In the genomic region with DNA sequence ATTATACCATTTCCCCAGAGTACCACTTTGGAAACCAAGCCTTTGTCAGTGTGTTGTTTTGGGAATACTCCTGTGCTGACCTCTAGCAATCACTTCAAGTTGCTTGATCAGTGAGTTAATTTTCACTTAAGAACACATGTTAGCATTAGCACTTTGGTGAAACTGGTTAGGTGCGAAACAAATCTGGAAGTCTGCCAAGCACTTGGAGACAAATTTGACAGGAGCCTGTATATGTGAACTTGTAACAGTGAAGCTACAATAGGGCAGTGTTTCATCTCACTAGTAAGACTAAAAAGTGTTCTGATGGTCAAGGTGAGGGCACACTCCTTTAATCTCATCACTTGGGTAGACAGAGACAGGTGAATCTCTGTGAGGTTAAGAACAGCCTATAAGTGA, we compare ENCODE assay signal across 16 mouse cellular contexts.
DNase-seq lines count a peak whose midpoint lies in the region; ATAC-seq lines count a peak whose summit lies in the region.
"Had no signal": no experiment of that assay in that cellular context is flagged by ENCODE, and none has a peak within 500 bp of the region (broad histone marks: within the 10 kb centered on the region; RNA-seq: fewer than 3 reads in every experiment).

No protein-coding gene starts in this region.

- H3K9me3 ChIP-seq in kidney, embryonic 14.5 days (ENCODE audit: control insufficient read depth, low read length), result no peaks in the 10 kb centered on the region
- no peaks in the 10 kb centered on the region for H3K9me3 ChIP-seq in forebrain, embryonic 16.5 days (ENCODE audit: control insufficient read depth, low read length)
- H3K9me3 ChIP-seq in hindbrain, embryonic 16.5 days (ENCODE audit: control insufficient read depth, low read length), result no peaks in the 10 kb centered on the region
- H3K9me3 ChIP-seq: midbrain, embryonic 15.5 days; neural tube, embryonic 12.5 days had no signal

- no peak overlapping the region for H3K9ac ChIP-seq in kidney, embryonic 14.5 days (ENCODE audit: low read depth, low read length)
- no peak overlapping the region for H3K9ac ChIP-seq in forebrain, embryonic 16.5 days (replicated peaks; ENCODE audit: low read depth, low read length)
- H3K9ac ChIP-seq in hindbrain, embryonic 16.5 days (ENCODE audit: low read depth, low read length), result no peak overlapping the region
- H3K9ac ChIP-seq: midbrain, embryonic 15.5 days; neural tube, embryonic 12.5 days had no signal

- no peak overlapping the region for H3K27ac ChIP-seq in kidney, embryonic 14.5 days (ENCODE audit: low read depth, low read length)
- no peak overlapping the region; the same call in 1 of the 2 replicates for H3K27ac ChIP-seq in forebrain, embryonic 16.5 days (ENCODE audit: low read length)
- no peak overlapping the region for H3K27ac ChIP-seq in hindbrain, embryonic 16.5 days (ENCODE audit: low read depth, low read length)
- H3K27ac ChIP-seq: midbrain, embryonic 15.5 days; neural tube, embryonic 12.5 days had no signal

- no peaks in the 10 kb centered on the region for H3K36me3 ChIP-seq in kidney, embryonic 14.5 days (ENCODE audit: control insufficient read depth, insufficient read depth, low read length)
- no peaks in the 10 kb centered on the region for H3K36me3 ChIP-seq in forebrain, embryonic 16.5 days (ENCODE audit: control insufficient read depth, insufficient read depth)
- no peaks in the 10 kb centered on the region for H3K36me3 ChIP-seq in hindbrain, embryonic 16.5 days (ENCODE audit: control insufficient read depth, insufficient read depth, low read length)
- H3K36me3 ChIP-seq: midbrain, embryonic 15.5 days; neural tube, embryonic 12.5 days had no signal

- no peaks in the 10 kb centered on the region for H3K27me3 ChIP-seq in kidney, embryonic 14.5 days (ENCODE audit: control insufficient read depth, insufficient read depth, low read length)
- no peaks in the 10 kb centered on the region for H3K27me3 ChIP-seq in forebrain, embryonic 16.5 days (replicated peaks; ENCODE audit: control insufficient read depth, insufficient read depth, low read length)
- H3K27me3 ChIP-seq in hindbrain, embryonic 16.5 days (replicated peaks; ENCODE audit: control insufficient read depth, insufficient read depth, low read length), result no peaks in the 10 kb centered on the region
- H3K27me3 ChIP-seq: midbrain, embryonic 15.5 days; neural tube, embryonic 12.5 days had no signal

- WGBS in kidney, embryonic 14.5 days, result 76% methylated on average over 1 of the region's 1 CpGs
- 30% methylated on average over 1 of the region's 1 CpGs for WGBS in forebrain, embryonic 16.5 days
- WGBS in hindbrain, embryonic 16.5 days, result 60% methylated on average over 1 of the region's 1 CpGs

- H3K4me1 ChIP-seq in kidney, embryonic 14.5 days (ENCODE audit: control insufficient read depth, insufficient read depth, low read length), result no peaks in the 10 kb centered on the region
- H3K4me1 ChIP-seq in forebrain, embryonic 16.5 days (replicated peaks; ENCODE audit: control insufficient read depth, insufficient read depth, low read length), result 0 out of 2 replicates have a peak, but pooled peaks cover 3% of the 10 kb centered on the region
- H3K4me1 ChIP-seq in hindbrain, embryonic 16.5 days (ENCODE audit: control insufficient read depth, insufficient read depth, low read depth, low read length), result no peaks in the 10 kb centered on the region
- H3K4me1 ChIP-seq: midbrain, embryonic 15.5 days; neural tube, embryonic 12.5 days had no signal

- ATAC-seq in kidney, embryonic 14.5 days (ENCODE audit: low FRiP score, low TSS enrichment), result no peak
- ATAC-seq in forebrain, embryonic 16.5 days, result peak; percentile 27
- ATAC-seq in hindbrain, embryonic 16.5 days, result no peak
- ATAC-seq: midbrain, embryonic 15.5 days had no signal

- DNase-seq in cerebellum, postnatal 10 days, result peak; percentile 15 to 31
- DNase-seq in cerebellum, adult 11 months, result no peak
- peak; percentile 39 for DNase-seq in kidney, adult 11 months
- DNase-seq in lung, postnatal 10 days, result peak; percentile 37
- DNase-seq in MN1 (ENCODE audit: low spot score), result no peak
- DNase-seq: adrenal gland, postnatal 10 days; gastrocnemius, postnatal 10 days; layer of hippocampus, adult 9-11 months; retina, postnatal 1 day; thymus, postnatal 14 days had no signal

- H3K4me3 ChIP-seq in kidney, embryonic 14.5 days (ENCODE audit: low read length), result no peak overlapping the region
- no peak overlapping the region for H3K4me3 ChIP-seq in forebrain, embryonic 16.5 days (replicated peaks; ENCODE audit: low read length)
- no peak overlapping the region for H3K4me3 ChIP-seq in hindbrain, embryonic 16.5 days (ENCODE audit: low read length)
- H3K4me3 ChIP-seq: erythroblast, embryonic 14.5 days; midbrain, embryonic 15.5 days; neural tube, embryonic 12.5 days had no signal

- no peak overlapping the region for H3K4me2 ChIP-seq in kidney, embryonic 14.5 days (replicated peaks; ENCODE audit: low read depth, low read length)
- no peak overlapping the region for H3K4me2 ChIP-seq in forebrain, embryonic 16.5 days (ENCODE audit: low read length)
- no peak overlapping the region for H3K4me2 ChIP-seq in hindbrain, embryonic 16.5 days (ENCODE audit: low read length)
- H3K4me2 ChIP-seq: midbrain, embryonic 15.5 days; neural tube, embryonic 12.5 days had no signal

Comparison
In these comparisons a context has a peak if more than half of its experiments do, and no peak if none do; other contexts are left out.
1. DNase-seq: peak in cerebellum, postnatal 10 days (2 of 2), kidney, adult 11 months (single experiment) and lung, postnatal 10 days (single experiment); none in cerebellum, adult 11 months (single experiment) and MN1 (single experiment).